Mouse (Mus musculus): ENCODE results near the gene Ldb1. TPM values are rescaled to one million over a fixed set of nuclear protein-coding genes. Genes with fewer than 3 reads are reported as not detected.

Ldb1 gene
- 100 to 1,000 TPM; 360 to 379 TPM for total RNA-seq (2023)

DNA sequence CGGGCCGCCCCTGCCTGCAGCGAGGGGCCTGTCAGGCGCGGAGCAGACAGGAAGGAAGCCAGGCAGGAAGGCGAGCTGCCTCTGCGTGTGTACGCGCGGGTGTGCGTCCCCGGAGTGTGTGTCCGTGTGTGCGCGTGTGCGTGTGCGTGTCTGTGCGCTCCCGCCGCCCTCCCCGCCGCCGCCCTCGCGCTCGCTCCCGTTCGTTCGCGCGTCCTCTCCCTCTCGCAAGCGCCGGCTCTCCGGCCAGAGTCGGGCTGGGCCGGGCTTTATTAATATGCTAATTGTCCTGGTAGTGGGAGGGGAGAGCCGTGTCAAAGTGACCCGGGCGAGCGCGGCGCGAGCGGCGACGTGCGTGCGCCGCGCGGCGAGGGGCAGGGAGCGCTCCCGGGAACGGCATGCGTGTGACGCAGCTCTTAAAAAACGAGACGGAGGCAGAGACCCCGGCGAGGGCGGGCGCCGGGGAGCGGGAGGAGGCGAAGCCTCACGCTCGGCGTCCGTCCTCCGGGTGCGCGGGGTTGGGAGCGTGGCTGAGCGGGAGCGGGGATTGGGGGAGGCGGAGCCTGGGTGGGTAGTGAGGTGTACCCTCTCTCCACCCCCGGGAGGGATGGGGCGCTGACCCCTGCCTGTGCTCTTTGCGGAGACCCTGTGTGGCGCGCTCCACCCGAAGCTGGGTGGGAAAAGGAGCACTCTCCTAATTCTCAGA, at the start of gene Ldb1:
Ldb1 (minus strand) TSS at position 222 of the 703 bp plus-strand sequence.

DNA sequence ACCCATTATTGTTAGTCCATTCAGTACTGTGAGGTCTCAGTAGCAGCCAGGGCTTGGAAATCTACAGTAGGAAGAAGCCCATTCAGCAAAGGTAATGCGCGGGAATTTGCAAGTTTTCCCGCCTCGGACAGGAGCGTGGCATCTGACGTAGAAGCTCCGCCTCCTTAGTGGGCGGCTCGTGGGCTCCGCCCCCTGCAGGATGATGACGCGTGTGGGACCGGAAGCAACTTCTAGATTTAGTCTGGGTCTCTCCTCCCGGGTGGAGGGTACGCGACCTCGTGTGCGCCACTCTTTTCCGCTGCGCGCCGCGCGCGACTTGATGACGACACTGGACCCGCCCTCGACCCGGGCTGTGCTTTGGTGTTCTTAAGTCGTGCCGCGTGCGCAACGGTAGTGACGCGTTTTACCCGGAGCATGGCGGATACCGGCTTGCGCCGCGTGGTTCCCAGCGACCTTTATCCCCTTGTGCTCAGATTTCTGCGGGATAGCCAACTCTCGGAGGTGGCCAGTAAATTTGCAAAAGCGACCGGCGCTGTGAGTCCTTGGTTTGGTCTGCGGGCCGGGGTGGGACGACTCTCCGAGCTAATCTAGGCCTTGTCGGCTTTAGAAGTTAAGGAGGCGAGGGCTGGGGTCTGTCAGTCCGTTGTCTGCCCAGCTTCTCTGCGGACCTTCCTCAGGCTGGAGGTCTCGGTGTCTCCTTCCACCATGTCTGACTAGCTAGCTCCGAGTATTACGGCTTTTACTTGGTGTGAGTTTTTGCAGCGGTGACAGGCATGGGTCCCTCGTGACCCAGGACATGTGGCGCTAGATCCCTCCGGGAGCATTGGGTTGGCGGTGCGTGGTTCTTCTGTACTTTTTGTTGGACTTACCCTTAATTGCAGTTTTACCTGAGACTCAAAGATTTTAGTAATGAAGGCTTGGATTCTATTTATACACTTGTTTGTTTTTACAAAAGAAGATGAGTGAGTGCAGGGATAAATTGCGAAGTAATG, 30.9 kb upstream of the Ldb1 start, which contains the start of gene Nolc1:
Nolc1 (plus strand) TSS at position 248 of the 992 bp plus-strand sequence.

DNA sequence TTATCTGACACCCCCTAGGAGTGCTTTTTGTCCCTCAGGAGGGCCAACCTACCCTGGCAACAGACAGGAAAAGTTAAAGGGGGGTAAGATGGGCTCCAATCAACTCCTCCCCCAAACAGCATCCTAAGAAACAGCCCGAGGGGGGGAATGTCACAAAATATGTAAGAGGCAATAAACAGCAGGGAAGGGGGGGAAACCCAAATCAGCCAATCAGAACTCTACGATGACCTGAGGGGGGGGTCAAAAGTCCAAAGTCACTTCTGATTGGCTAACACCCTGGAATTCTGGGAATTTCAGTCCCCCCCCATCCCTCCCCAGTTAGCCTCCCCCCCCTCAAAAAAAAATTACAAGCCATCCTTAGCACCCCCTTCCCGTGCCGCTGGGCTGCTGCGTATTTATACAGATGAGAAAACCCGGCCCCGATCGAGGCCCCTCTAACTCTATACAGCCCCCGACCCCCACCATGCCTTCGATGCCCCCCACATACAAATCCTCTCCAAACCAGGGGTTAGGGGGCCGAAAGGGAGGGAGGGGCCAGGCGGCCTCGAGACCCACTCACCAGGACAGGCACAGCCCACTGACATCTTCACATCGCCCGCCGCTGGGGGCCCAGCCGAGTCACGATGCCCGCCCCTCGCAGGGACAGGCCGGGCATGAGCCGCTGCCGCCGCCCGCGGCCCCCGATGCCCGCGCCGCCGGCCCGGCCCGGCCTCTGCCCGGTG, 582 bp downstream of the Ldb1 start, which contains the start of gene Pprc1:
Pprc1 (plus strand) TSS at position 616 of the 722 bp plus-strand sequence.

DNA sequence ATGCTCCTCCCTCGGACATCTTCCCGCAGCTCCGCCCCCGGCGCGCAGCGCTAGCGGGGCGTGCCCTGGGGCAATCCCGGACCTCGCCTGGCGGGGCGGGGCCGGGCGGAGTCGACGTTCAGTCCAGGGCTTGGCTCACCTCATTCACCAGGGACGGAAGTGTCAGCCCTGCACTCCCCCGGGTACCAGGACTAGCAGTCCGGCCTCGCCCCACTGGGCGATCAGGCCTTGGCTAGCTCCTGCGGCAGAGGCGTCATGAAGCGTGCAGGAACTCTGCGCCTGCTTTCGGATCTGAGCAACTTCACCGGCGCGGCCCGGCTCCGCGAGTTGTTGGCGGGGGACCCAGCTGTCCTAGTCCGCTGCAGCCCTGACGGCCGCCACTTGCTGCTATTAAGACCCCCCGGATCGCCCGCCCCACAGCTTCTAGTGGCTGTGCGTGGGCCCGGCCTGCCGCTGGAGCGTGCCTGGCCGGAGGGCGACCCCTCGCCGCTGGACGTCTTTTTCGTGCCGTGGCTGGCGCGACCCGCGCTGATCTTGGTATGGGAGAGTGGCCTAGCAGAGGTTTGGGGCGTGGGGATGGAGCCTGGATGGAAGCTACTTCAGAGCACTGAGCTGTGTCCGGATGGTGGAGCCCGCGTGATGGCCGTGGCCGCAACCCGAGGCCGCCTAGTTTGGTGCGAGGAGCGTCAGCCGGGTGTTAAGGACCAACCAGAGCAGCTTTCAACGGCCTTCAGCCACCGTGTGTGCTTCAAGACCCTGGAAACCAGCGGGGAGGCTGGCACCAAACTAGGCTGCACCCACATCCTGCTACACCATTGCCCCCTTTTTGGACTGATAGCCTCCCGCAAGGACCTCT, 41.4 kb downstream of the Ldb1 start, which contains the start of gene Hps6:
Hps6 (plus strand) TSS at position 138 of the 856 bp plus-strand sequence.

GRCm38 (mm10) chr19:45997785-45998693, 47.0 kb downstream of the Ldb1 start, which contains the start of gene Armh3:
TSS of gene Armh3 (minus strand) at chr19:45998488.

Other genes with a start within 250 kb of the Ldb1 start
- gene Kcnip2, start 229.2 kb downstream of the Ldb1 start, total RNA-seq (2023) = 1 to 10 TPM; 3.6 to 5.6 TPM
- gene Armh3, start 46.7 kb downstream of the Ldb1 start, total RNA-seq (2023) = 10 to 100 TPM; 20.7 to 26.2 TPM
- gene Hps6, start 41.7 kb downstream of the Ldb1 start, total RNA-seq (2023) = 10 to 100 TPM in 1 of 2 experiments, 1 to 10 TPM in 1; 9.2 to 10.5 TPM
- gene Pprc1, start 328 bp downstream of the Ldb1 start, total RNA-seq (2023) = 100 to 1,000 TPM; 112 to 123 TPM
- 10 to 100 TPM; 75.6 to 81.5 TPM for gene Nolc1, start 30.6 kb upstream of the Ldb1 start, total RNA-seq (2023)
- gene Elovl3, start 86.7 kb upstream of the Ldb1 start, total RNA-seq (2023) = not detected
- gene Pitx3, start 103.1 kb upstream of the Ldb1 start, total RNA-seq (2023) = not detected
- gene Gbf1, start 107.3 kb upstream of the Ldb1 start, total RNA-seq (2023) = 10 to 100 TPM; 87.0 to 91.4 TPM

All from T-cell, adult 66 days (primary cell).